Mouse (Mus musculus) E14TG2a.4 (cell line): Measurements from ENCODE around the gene Atrnl1.

Source experiments
- CTCF ChIP-seq: conservative IDR thresholded peaks from 2 replicates; pipeline ENCODE4 v1.5.1; 2014; ENCODE audit warnings: low read length
- NANOG ChIP-seq: IDR thresholded peaks from 2 replicates; pipeline ENCODE4 v1.6.1; 2014; ENCODE audit warnings: borderline replicate concordance, low read length, mixed read lengths
- POU5F1 ChIP-seq: IDR thresholded peaks from 2 replicates; pipeline ENCODE4 v1.6.1; 2014; ENCODE audit warnings: low read length, borderline replicate concordance

DNA sequence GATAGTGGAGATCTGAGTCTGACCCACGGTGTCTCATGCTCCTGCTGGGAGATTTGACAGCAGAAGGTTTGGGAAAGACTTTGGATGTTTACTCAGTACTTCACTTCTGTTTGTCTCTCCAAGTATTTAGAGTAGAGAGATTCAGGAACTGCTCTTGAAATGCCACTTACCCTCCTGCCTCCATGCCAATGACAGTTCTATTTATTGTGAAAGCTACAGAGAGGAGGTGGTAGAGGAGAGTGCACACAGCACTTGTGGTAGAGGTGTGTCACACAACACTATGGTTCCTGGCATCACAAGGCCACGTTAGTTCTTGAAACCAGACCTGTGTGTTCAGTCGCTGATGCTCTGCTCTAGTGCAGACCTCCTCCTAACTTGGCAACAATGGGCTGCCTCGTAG is 257.5 kb downstream of the Atrnl1 start:
- no peak for TF ChIP-seq CTCF
- no peak for TF ChIP-seq NANOG
- no peak for TF ChIP-seq POU5F1
